Mouse (Mus musculus) spleen, postnatal 14 days (tissue): ENCODE data around the gene Ptcd1.
"Not testable (repeated sequence)": the region's sequence is repeated elsewhere in the genome, so short reads cannot be mapped to it uniquely, and the experiment has no call there.

Experiments used
- DNase-seq, 2 experiments: peaks; one replicate each; pipeline ENCODE4 v3.0.0; 2021 to 2022; ENCODE audit warnings: low spot score in 2 of 2

The Ptcd1 gene

DNA sequence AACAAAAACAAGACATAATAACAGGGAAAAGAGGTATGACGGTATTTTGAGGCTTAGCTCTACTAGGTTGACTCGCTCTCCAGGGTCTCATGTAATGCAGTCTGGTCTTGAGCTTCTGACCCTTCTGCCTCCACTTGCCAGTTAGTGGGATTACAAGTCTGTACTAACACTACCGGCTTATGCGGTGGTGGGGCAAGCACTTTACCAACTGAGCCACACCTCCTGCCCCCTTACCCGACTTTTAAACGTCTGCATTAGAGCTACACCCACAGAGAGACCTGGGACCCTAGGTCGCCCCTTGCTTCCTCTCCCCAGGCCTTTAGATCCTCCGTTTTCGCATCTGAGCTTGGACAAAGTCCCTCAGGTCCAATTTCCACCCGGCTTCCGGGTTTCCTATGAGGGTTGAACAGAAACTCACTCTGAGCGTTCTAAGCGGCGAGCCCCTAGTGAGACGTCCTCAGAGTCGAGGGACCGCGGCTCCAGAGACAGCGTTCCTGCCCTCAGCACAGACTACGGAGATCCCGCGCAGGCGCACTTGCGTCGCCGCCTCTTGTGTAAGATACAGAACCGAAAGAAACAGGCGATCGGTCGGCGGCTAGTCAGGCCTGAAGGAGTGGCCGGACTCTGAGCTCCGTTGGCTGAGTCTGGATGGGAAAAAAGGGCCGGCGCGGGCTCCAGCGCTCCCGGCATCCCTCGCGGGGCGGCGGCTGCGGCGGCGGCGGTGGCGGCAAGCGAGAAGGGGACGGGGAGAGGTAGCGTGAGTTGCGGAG lies at the start of gene Ptcd1, which contains the start of gene Cpsf4:
Ptcd1 (minus strand) TSS at position 573 of the 770 bp plus-strand sequence.
Cpsf4 (plus strand) TSS at position 678 of the 770 bp plus-strand sequence.
- DNase-seq: peak; percentile 98

DNA sequence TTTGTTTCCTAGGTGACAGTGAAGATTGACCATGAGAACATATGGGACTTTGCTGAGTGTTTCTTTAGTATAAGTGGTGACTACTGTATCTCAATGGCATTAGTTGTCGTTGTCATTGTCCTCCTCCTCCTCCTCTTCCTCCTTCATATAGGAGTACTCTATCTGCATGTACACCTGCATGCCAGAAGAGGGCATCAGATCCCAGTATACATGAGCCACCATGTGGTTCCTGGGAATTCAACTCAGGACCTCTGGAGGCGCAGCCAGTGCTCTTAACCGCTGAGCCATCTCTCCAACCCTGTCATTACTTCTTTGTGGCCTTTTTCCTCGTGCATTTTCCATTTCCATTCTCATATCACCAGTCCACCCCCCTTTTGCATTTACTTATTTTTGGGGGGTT lies 47.8 kb upstream of the Ptcd1 start:
- DNase-seq: no peak

DNA sequence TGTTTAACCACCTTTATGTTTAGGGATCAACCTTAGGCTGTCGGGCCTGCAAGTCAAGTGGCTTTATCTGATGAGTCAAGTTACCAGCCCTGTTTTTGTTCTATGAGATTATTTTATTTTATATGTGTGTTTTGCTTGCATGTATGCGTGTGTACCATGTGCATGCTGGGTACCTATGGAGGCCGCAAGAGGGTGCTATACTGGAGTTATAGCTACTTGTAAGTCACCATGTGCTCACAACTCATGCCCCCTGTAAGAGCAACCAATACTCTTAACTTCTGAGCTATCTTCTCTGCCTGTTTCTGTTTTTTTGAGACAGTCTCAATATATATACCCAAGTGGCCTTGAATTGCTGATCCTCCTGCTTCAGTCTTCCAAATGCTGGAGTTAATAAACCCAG lies 46.6 kb upstream of the Ptcd1 start:
- DNase-seq: no peak

DNA sequence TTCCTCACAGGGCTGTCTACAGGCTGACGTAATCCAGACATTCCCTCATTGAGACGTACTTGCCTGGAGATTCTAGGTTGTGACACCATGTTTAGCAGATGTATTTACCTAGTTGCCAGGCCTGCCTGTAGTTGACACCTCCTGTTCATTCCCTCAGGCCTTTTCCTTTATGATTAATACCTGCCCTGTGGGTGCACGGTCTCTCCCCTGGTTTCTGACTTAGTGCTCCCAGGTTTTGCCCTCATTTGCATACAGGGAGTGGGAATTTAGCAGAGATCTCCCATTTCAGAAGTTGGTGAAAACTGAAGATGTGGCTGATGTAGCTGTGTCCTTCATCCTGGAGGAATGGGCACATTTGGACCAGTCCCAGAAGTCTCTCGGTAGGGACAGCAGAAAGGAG lies 45.3 kb upstream of the Ptcd1 start:
- DNase-seq: no peak

DNA sequence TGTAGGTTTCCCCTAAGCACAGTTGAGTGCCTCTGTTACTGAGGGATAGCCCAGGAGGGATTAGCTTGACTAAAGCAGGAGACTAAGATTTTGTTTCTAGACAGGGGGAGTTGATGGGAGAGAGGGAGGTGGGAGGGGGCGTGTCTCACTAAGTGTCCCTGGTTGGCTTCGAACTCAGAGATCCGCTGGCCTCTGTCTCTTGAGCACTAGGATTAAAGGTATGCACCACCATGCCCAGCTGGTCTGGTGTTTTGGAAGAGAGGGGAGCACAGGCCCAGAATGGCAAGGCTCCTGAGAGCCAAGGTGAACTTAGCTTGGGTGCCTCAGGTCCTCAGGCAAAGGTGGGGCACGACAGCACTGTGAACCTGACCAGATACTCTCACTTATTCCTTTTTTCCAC lies 44.4 kb upstream of the Ptcd1 start:
- DNase-seq: no peak

DNA sequence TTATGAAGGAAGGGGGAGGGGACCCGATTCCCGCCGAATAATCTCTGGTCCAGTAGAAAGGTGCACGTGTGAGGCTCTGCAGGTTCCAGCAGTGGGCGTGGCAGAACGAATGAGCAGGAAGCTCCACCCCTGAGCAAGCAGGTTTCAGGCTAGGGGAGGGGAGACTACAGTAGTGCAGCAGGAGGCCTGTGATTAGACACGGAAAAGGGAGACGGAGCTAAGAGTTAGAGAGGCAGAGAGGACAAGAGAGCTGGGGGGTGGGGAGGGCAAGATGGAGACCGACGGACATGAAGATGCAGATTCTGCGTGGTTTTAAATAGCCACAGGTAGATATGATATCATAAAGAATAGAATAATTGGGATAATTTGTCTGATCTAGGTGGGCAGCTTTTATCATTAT lies 41.5 kb upstream of the Ptcd1 start:
- not testable (repeated sequence) for DNase-seq

DNA sequence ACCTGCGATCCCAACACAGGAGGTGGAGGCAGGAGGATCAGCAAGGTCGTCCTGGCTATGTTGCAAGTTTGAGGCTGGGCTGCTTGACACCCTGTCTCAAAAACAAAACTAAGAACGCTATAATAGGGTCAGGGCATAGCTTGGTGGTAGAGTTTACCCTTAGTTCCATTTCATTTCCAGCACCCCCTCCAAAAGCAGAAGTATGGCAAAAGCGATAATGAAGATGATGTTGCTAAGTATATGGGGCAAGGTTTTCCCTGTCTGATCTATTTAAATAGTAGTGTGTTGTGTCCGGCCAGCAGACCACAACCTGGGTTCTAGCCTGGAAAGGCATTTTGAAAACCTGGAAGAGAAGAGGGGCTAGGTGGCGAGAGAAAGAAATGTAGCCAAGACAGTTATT lies 41.0 kb upstream of the Ptcd1 start:
- no peak for DNase-seq

DNA sequence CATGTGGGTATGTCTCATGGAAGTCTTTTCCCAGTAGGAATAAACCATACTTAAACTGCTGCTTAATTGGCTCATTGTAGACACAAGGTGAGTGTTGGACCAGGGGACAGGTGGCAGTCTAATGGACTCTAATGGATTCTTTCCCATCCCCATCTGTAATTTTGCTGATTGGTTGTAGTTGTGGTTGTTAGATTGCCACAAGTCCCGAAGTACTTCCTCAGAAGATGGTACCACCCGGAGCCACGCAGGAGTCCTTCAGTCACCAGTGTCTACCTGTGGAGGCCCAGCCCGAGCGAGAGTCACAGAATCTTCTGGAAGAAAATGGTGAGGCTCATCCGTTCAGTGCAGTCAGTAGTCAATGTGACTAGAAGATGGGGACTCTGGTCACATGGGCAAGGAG lies 40.5 kb upstream of the Ptcd1 start:
- DNase-seq: no peak

DNA sequence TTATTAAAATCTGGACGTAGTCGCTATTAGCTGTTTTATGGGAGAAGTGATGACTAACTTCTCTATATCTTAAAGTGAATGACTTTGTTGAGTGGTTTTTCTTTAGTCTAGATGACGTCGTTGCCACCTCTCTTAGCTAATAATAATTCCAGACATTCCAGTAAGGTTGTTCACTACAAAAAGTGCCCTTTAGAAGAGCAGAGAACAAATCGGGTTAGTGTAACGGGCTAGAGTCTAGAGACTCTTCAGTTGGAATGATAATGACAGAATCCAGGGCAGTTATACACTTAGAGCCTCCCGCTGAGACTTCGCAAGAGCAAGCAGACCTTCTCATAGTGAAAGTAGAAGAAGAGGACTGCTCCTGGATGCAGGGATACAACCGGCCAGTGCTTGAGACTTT lies 38.1 kb upstream of the Ptcd1 start:
- DNase-seq: no peak

DNA sequence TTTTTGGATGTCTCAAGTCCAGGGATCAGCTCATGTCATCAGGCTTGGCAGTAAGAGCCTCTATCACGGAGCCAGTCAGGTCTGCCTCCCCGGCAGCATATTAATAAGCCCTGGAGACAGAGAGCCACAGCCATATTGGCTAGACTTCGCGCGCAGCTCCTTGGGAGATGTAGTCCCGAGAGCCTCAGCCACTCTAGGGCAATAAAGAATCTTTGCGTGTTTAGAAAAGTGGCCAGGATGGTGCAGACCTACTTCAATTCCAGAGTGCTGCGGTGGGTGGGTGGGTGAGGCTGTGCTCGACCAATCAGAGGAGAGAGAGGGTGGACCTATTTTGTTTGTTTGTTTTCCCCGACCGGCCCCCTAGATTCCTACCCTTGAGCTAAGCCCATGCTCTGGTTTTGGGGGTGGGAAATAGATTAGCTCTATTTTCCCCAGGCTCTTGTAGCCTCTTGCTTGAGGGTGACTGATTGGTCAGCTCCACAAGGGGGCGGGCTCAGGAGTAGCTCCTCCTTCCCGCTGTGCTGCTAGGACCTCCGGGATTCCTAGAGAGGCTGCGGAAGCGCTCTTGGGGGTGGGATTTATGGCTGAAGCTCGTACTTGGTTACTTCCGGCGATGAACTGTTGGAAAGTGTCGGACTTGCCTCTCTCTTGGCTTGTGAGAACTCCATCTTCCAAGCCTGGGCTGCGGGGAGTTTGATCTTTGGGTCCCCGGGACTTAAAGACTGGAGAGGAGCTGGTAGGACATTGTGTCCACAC lies 37.2 kb upstream of the Ptcd1 start, which contains the start of gene Zkscan5:
Zkscan5 (plus strand) TSS at position 627 of the 756 bp plus-strand sequence.
- peak; percentile 92 to 94 for DNase-seq

DNA sequence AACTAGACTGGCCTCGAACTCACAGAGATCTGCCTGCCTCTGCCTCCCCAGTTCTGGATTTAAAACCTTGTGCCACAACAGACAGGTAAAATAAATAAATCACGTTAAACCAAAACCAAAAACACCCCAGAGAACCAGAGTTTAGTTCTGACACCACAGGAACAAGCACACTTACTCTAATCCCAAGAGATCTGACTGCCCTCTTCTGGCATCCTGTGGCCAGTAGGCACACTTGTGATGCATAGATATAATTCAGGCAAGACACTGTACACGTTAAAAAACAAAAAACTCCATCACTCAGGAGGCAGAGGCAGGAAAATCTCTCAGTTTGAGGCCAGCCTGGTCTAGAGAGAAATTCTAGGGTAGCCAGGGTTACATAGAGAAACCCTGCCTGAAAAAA lies 35.5 kb upstream of the Ptcd1 start:
- no peak for DNase-seq

DNA sequence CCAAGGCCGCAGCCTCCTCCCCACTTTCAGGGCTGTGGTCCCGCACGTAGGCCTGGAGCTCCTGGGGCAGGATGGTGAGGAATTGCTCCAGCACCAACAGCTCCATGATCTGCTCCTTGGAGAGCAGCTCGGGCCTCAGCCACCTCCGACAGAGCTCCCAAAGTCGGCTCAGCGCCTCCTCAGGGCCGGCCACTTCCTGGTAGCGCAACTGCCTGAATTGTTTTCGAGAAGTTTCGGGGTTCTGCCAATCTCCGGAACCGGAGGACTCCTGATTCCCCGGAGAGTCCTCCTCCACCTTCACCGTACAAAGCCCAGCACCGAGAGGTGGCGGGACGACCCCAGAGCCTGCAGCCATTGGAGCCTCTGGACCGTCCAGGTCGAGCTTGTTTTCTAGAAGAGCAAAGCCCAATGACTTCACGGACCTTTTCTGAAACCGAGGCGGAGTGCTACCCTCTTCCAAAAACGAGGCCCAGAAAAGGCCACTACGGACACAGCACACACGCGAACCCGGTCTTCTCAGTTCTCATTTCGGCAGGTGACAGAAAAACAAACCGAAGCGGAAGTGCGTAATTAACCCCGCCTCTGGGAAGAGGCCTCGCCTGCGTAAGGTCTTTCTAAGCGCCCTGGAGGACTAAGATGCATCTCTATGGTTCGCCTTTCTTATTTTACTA lies 34.5 kb upstream of the Ptcd1 start, which contains the start of gene Zkscan14:
Zkscan14 (minus strand) TSS at position 548 of the 671 bp plus-strand sequence.
- peak; percentile 53 to 74 for DNase-seq

DNA sequence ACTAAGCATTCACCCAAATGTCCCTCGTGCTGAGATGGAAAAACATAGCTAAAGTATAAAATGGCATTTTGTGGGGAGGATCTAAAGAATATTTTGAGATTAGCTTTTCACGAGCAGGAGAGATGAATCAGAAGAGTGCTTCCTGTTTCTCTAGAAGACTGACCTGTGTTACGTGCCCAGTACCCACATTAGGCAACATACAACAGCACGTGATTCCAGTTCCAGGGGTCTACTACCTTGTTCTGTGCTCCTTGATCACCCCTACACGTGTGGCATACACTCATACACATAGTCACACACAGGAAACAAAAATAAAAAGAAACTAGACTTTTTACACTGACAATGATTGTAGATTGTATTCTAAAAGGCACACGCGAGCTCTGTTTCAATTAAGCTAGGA lies 33.5 kb upstream of the Ptcd1 start:
- DNase-seq: no peak

DNA sequence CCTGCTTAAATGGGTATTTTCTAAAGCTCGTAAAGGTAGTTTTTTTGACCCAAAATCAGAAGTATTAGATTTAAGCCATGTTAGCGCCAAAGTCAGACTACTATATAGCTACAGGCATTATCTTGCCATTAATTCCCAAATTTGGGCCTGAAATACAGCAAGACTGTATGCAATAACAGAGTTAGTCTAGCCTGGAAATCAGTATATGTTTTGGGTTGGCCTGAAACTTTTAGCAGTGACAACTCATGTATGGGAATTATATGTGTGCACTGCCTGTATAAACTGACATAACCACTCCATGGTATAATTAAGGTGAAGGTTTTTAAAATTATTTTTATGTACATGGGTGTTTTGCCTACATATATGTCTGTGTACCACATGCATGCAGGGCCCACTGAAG lies 25.1 kb upstream of the Ptcd1 start, which contains the start of gene Atp5j2:
Atp5j2 (minus strand) TSS at position 101 of the 400 bp plus-strand sequence.
- no peak for DNase-seq

DNA sequence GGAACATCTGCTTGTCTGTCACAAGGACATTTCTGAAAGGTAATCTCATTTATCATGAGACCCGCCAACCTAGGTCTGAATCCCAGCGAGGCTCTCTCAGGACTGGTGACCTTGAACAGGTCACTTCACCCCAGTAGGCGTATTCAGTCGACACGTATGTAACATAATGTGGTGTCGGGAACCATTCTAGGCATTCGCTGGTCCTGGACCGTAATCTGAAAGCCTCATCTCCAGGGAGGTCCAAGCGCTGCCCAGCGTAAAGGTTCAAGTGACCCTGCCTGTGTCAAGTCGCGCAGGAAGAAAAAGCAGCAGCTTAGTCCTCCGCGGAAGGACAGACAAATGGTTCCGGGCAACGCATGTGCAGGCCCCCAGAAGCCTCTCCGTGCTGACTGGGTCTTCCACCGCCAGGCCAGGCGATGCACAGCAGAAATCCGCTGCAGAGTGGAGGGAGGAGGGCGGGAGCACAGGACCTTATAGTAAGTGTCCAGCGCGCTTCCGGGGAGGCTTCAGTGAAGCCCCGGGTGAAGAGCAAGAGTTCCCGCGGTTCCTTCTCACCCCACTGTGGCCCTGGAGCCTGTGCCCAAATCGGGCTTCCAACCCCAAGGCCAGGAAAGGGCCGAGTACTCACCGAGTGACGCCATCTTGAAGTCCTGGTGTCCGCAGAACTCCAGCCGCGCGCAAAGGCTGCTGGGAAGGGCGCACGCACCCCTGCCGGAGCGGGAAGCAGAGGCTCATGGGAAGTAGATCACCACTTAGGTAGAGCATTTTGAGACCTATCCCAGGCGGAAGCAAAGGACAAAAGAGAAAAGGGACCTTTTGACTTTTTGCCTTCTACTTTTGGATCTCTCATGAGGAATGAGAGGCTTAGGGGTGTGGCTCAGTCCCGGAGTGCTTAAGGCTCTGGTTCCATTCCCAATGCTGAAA lies 24.2 kb upstream of the Ptcd1 start:
- DNase-seq: peak; percentile 79 to 84

DNA sequence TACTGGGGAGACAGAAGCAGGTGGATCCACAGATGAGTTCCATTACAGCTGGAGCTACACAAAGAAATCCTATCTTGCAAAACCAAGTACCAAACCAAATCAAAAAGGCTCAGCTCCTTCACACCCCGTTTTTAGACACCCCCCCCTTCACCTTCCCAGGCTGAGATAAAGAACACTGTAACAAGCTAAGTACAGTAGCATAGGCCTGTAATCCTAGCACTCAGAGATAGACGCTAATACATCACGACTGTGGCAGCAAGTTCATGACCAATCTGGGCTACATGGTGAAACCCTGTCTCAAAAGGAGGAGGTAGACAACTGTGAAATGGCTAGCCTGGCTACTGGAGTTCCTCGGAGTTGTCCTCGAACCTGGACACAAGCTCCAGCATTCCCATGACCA lies 23.5 kb upstream of the Ptcd1 start:
- DNase-seq: no peak

DNA sequence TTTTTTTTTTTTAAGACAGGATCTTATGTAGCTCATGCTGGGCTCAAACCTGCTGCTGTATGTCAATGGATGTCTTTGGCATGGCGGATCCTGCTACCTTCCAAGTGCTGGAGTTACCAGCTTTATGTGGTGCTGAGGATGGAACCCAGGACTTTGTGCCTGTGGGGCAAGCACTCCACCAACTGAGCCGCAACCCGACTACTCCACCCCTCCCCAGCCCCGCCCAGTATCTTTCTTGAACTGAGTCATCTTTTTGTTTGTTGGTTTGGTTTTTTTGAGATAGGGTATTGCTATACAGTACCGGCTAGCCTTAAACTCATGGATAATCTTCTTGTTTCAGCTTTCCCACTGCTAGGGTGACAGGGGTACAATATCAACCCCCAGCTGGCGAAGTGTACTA lies 22.5 kb upstream of the Ptcd1 start:
- no peak for DNase-seq

DNA sequence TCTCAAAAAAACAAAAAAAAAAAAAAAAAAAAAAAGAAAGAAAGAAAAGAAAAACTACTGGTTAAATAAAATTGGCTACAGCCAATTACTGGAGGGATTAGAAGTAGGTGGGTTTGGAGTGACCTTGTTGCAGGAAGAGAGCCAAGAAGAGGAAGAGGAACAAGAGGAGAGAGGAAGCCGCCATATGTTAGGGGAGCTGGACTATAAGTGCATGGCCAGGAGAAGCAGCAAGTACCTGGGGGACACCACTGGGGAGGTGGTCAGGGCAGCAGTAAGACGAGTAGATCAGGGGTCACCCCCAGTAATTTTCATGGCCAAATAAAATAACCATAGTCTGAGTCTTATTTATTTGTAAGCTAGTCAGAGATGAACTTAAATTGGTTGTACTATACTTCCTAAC lies 18.3 kb upstream of the Ptcd1 start:
- no peak for DNase-seq

DNA sequence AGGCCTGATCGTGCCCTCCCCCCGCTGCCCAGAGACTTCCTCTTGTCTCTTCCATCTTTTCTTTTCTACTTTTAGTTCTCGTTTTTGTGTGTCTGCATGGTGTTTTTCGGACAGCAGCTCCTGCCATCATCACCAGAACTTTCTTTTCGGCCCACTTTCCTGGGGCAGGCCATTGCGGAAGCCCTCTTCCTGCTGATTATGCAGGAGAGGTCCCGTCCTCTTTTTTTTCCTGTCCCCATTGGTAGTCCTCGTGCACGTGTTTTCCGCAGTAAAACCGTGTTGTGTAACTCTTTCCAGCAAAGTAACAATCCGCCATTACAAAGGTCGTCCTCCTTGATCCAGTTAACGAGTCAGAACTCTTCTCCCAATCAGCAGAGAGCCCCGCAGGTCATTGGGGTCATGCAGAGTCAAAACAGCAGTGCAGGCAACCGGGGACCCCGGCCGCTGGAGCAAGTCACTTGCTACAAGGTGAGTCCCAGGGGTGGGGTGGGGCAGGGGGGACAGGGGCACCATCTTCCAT lies 11.6 kb upstream of the Ptcd1 start:
- DNase-seq: no peak

DNA sequence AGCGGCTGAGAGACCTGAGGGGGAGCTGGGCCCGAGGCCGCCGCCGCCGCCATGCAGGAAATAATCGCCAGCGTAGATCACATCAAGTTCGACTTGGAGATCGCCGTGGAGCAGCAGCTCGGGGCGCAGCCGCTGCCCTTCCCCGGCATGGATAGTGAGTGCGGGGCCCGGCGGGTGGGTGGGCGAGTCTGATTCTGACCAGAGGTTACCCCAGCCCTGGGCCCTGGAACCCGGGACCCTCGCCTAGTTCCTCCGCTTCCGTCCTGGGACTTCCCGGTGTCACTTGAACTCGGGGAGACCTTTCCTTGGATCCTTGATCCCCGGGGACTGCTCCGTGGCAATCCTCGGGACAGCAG lies 376 bp upstream of the Ptcd1 start:
- DNase-seq: no peak

DNA sequence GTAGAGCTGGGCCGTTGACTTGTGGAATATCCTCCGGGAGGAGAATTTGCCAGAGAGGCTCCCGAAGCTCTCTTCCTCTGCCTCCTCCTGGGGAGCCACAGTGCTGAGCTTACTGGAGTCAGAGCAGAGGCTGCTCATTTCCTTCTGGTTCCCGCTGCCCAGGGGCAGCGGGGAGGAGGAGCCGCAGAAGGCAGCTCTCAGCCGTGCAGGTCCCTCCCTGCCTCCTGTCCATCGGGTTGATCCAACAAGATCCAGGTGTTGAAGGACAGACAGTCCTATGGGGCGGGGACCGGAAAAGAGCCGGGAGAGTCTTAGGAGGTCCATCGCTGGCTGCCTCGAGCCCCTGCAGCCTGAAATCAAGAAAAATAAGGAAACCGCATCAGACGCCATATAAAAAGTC lies 1.7 kb downstream of the Ptcd1 start:
- DNase-seq: no peak
